Mouse (Mus musculus) testis, adult 2 months (tissue): ENCODE measurements around the gene Rpain. TPM values are rescaled to one million over a fixed set of nuclear protein-coding genes. Genes with fewer than 3 reads are reported as not detected.

Experiments
- H3K27ac ChIP-seq: fragments of 200-500 bp; 2 replicates; pipeline ENCODE4 v1.5.1; 2012; ENCODE audit warnings: low read depth, low read length; ENCODE audit not compliant: control insufficient read depth, insufficient read depth
- H3K27me3 ChIP-seq: fragments of 200-500 bp; 2 replicates; pipeline ENCODE4 v1.6.1; 2012; ENCODE audit warnings: mild to moderate bottlenecking, low read length, moderate library complexity; ENCODE audit not compliant: control insufficient read depth, insufficient read depth
- H3K36me3 ChIP-seq: fragments of 200-500 bp; 2 replicates; pipeline ENCODE4 v1.6.1; 2012; ENCODE audit warnings: mild to moderate bottlenecking, low read length; ENCODE audit not compliant: control insufficient read depth, insufficient read depth
- H3K4me1 ChIP-seq: fragments of 200-500 bp; 2 replicates; pipeline ENCODE4 v1.6.1; 2012; ENCODE audit warnings: low read length; ENCODE audit not compliant: control insufficient read depth, insufficient read depth
- H3K4me3 ChIP-seq: fragments of 200-500 bp; 2 replicates; pipeline ENCODE4 v1.5.1; 2012; ENCODE audit warnings: low read depth, mild to moderate bottlenecking, low read length, moderate library complexity, mixed read lengths; ENCODE audit not compliant: control insufficient read depth
- CTCF ChIP-seq: fragments of 200-500 bp; IDR thresholded peaks from 2 replicates; pipeline ENCODE4 v1.5.1; 2012; ENCODE audit warnings: low read depth, mild to moderate bottlenecking, inconsistent platforms, low read length, moderate library complexity; ENCODE audit not compliant: control insufficient read depth, insufficient read depth, insufficient replicate concordance
- POLR2A ChIP-seq: fragments of 200-500 bp; IDR thresholded peaks from 2 replicates; pipeline ENCODE4 v1.6.1; 2012; ENCODE audit warnings: low read depth, mild to moderate bottlenecking, inconsistent platforms, low read length, moderate library complexity; ENCODE audit not compliant: control insufficient read depth
- polyA plus RNA-seq: library from polyadenylated mRNA; depleted of rRNA; stranded (reverse); fragments of >200 nt; gene quantifications from 2 replicates; pipeline ENCODE4 v1.2.3, GENCODE M21; 2012; rRNA removed

Rpain gene
- polyA plus RNA-seq = 78.5 and 97.4 TPM in 2 replicates

- H3K27me3 ChIP-seq = no peaks in the 10 kb centered on the region
- H3K27ac ChIP-seq = peak within 1 kb of the TSS; percentile 94
- TF ChIP-seq CTCF = no peak
- TF ChIP-seq POLR2A = peak; percentile 98
- H3K36me3 ChIP-seq = no peaks in the 10 kb centered on the region; the same call in 1 of the 2 replicates
- H3K4me3 ChIP-seq = peak within 1 kb of the TSS; percentile 89
- peaks cover 4% of the 10 kb centered on the region for H3K4me1 ChIP-seq
Observed at GRCm38 (mm10) chr11:70969821-70970559, at the start of gene Rpain, which contains the start of gene Nup88. TSS of gene Rpain (plus strand) at chr11:70970213. TSS of gene Nup88 (minus strand) at chr11:70969973.

- Histone ChIP-seq H3K36me3 (no peaks in the 10 kb centered on the region), H3K27me3 (no peaks in the 10 kb centered on the region), H3K4me1 (no peaks in the 10 kb centered on the region), H3K27ac (no peak overlapping the region), H3K4me3 (no peak overlapping the region)
- TF ChIP-seq POLR2A = no peak
- no peak for TF ChIP-seq CTCF
Observed at GRCm38 (mm10) chr11:70931461-70931860, 38.6 kb upstream of the Rpain start.

GRCm38 (mm10) chr11:70935316-70935715 is 34.7 kb upstream of the Rpain start:
- Histone ChIP-seq H3K4me1 (no peaks in the 10 kb centered on the region), H3K27me3 (no peaks in the 10 kb centered on the region), H3K36me3 (peaks cover 1% of the 10 kb centered on the region; the same call in 1 of the 2 replicates), H3K4me3 (no peak overlapping the region), H3K27ac (no peak overlapping the region)
- TF ChIP-seq CTCF (peak; percentile 43; the same call in 1 of the 2 replicates), POLR2A (no peak)

GRCm38 (mm10) chr11:70942596-70942995 is 27.4 kb upstream of the Rpain start:
- Histone ChIP-seq H3K27ac (no peak overlapping the region), H3K36me3 (peaks cover 1% of the 10 kb centered on the region), H3K4me3 (no peak overlapping the region), H3K4me1 (no peaks in the 10 kb centered on the region), H3K27me3 (no peaks in the 10 kb centered on the region)
- TF ChIP-seq POLR2A (no peak), CTCF (no peak)

- Histone ChIP-seq H3K36me3 (peaks cover 1% of the 10 kb centered on the region), H3K27me3 (no peaks in the 10 kb centered on the region), H3K4me1 (no peaks in the 10 kb centered on the region), H3K4me3 (no peak overlapping the region), H3K27ac (no peak overlapping the region)
- TF ChIP-seq CTCF = no peak
- no peak for TF ChIP-seq POLR2A
Observed at GRCm38 (mm10) chr11:70943651-70944050, 26.4 kb upstream of the Rpain start.

GRCm38 (mm10) chr11:70944935-70945817 is 24.8 kb upstream of the Rpain start:
- H3K4me3 ChIP-seq = no peak overlapping the region
- no peak for TF ChIP-seq POLR2A
- no peak for TF ChIP-seq CTCF
- H3K27ac ChIP-seq = no peak overlapping the region
- no peaks in the 10 kb centered on the region for H3K4me1 ChIP-seq
- no peaks in the 10 kb centered on the region for H3K27me3 ChIP-seq
- H3K36me3 ChIP-seq = peaks cover 1% of the 10 kb centered on the region

- no peak for TF ChIP-seq CTCF
- no peak for TF ChIP-seq POLR2A
- H3K27me3 ChIP-seq = no peaks in the 10 kb centered on the region
- no peaks in the 10 kb centered on the region for H3K4me1 ChIP-seq
- H3K4me3 ChIP-seq = no peak overlapping the region
- H3K27ac ChIP-seq = no peak overlapping the region
- H3K36me3 ChIP-seq = peaks cover 4% of the 10 kb centered on the region; the same call in 1 of the 2 replicates
Observed at GRCm38 (mm10) chr11:70954711-70955110, 15.3 kb upstream of the Rpain start.
